Mouse (Mus musculus) T-helper 1 cell (primary cell): ENCODE data around the gene Cdip1.

ENCODE experiments used
- in situ Hi-C: fragments of 300-600 bp; cut with MboI, MseI; formaldehyde crosslinking; loops from one replicate; pipeline ENCODE4 v1.15.1; 2025; ENCODE audit warnings: high pct_unique_total_duplicates

Cdip1 gene

DNA sequence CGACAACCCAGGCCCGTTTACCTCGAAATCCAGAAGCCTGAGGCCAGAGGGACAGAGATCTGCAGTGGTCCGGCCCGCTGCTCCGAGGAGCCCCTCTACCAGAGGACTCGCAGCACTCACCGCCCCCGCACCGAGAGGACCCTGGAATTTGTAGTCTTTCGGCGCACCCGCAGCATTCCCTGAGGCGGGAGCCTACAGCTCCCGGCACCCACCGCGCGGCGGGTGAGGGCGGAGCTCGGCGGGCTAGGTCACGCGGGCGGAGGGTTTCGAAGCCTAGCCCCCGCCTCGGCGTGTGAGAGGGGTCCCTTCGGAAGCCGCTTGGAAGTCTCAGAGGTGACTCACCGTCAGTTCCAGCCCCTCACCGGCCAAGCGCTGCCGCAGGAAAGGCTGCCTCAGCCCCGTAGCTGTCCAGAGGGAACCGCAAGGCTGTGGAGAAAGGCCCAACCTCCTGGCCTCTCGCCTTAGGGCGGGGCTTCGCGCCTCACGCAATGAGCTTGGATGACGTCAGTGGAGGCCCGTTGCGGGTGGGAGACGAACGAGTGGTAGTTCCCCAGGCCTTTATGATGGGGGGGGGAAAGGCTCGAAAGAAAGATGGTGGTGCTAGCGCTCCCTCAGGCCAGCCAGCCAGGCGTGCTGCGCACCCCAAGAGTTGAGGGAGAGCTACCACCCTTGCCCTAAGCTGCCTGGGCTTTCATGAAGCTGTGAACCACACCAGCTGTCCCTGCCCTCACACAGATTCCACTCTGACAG lies at the start of gene Cdip1:
Gene Cdip1 (minus strand): TSS at position 483 of the 750 bp plus-strand sequence.
- in situ Hi-C loops: loop anchor here (5.0 to 10.0 kb wide), 3 partner anchors 92 to 355 kb away; partner anchors contain the start of genes Sec14l5 and Ubald1

DNA sequence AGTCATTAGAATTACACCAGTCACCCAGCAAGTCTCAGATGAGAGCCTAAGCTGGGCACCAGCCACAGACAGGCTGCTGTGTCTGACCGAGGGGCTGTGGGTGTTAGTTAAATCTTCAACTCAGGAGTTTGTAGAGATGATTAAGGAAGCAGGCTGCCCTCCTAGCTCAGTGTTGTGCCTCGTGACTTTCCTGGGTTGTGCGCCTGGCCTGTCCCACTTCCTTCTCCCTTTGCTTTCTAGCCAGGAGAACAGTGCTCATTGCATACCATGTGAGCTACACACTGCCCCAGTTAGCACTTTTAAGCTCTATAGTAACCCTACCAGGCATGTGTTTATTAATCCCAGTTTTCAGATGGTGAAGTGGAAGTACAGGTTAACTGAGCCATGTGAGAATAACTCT lies 49.5 kb upstream of the Cdip1 start:
- in situ Hi-C loops: no loop called here

DNA sequence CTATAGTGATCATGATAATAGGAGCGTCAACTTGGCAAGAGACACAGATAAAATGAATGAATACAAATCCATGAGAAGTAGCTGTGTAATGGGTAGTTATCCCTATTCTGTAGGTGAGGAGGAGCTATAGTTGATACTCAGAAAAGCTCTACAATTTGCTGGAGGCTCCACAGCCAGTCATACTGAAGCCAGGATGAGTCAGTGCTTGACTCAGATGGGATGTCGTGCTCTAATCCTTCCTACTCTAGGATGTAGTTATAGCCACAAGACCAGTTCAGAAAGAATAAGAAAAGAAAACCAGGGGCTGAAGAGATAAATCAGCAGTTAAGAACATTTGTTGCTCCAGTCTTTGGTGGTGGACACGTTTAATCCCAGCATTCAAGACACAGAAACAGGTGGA lies 47.5 kb upstream of the Cdip1 start:
- in situ Hi-C loops: no loop called here

DNA sequence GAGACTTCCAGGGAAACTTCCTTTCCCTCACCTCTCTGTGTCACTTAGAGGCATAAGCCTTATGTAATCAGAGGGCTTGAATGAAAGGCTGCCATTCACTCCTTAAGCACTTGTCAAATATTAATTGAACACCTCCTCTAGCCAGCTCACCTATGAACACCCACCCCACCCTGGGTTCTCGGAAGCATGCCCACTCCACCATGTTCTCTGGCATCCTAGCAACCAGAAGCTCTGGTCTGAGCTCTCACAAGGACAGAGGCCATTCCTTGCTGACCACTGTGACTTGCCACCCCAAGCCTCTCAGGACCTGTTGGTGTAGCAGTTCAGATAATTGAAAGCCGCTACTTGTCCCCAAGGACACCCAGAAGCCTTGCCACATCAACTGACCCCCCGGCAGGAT lies 45.1 kb upstream of the Cdip1 start, which contains the start of gene 4930562C15Rik:
Gene 4930562C15Rik (plus strand): TSS at position 226 of the 400 bp plus-strand sequence.
- in situ Hi-C loops: no loop called here

DNA sequence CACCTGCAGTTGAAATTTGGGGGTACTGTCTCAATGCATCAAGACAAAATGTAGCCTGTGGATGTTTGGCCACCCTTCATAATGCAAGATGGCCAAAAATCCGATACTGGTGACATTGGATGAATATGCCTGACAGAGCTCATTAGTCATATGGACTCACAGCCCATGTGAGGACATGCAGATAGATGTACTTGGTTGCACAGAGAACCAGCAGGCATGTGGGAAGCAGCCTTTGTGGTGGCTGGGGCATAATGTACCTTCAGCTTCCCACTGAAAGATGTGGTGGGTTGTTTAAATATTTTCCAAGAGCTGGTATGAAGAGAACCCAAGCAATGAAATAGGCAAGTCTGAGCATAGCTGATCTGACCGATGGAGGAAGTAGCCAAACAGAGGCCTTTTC lies 43.8 kb upstream of the Cdip1 start:
- in situ Hi-C loops: no loop called here

DNA sequence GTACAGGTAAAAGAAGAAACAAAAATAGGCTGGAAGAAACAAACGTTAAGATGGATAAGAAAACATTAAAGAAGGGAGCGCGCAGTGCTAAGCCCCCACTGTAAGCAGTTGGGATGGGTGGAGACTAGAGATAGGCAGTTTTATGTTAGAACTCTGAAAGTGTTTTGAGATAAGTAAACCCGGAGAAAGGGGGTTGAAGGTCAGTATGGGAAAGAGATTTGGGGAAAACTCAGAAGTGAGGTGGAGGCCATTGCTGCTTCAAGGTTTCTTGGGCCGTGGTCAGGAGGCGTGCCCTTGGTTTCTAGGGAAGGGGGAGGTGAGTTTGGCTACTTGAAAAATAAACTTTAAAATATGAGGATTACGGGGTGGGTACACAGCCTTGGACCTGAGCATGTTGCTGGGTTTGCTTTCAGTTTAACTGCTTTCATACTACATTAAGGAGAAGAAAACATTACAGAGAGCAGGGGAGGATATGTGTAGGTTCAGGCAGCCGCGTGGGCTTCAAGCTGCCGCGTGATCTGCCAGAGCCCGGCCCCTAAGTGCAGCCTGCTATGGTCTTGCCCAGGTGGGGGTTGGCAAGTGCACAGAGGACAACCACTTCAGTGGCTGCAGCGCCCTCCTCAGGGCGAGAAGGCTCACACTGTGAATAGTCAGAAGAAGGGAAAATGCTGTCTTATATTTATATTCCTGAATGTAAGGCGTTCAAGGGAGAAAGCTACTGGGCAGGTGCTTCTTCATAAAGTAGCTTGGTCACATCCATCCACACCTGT lies 41.7 kb upstream of the Cdip1 start:
- in situ Hi-C loops: no loop called here

DNA sequence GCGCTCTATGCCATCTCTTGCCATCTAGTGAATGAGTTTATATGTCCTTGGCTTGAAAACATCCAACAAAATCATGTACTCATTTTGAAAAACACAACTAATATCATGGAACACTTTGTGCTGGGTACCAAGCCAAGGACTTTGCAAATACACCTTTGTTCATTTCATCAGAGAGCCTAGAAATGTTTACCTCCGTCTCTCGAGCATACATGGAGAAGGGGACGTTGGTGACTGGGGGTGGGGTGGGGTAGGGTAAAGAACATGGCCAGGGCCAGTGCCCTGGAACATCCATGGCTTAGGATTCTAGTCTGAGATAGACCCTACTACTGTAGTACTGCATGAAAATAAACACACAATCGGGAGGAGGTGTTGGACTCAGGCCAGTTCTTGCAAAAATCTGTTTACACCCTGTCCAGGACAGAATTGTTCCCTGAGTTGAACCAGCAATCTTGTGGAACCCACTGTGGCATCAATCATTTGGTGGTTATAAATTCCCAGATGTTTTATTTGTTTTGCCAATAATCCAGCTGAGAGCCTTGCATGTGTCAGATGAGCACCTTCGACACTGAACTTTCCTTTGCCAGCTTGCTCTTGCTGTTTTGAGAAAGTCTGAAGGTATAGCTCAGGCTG lies 39.3 kb upstream of the Cdip1 start:
- in situ Hi-C loops: loop anchor here (10.0 kb wide), 1 partner anchor 925 kb away; no protein-coding TSS in a partner anchor

DNA sequence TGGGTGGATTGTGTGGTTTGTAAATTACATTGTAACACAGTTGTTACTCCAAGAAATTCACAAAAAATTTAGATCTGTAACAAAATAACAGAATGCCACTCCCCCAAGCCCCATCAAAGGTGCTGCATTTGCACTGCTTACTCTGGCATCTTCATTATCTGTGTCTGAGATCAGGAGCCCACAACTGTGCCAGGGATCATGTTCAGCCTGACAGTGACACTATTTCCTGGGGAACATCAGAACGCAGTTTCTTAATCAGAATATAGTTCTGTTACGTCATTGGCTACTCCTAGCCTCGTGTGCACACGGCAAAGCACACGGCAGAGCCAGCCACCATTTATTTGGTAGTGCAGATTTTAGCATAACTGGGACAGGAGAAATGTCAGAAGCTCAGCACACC lies 37.5 kb upstream of the Cdip1 start:
- in situ Hi-C loops: loop anchor here (10.0 kb wide), 1 partner anchor 927 kb away; no protein-coding TSS in a partner anchor

DNA sequence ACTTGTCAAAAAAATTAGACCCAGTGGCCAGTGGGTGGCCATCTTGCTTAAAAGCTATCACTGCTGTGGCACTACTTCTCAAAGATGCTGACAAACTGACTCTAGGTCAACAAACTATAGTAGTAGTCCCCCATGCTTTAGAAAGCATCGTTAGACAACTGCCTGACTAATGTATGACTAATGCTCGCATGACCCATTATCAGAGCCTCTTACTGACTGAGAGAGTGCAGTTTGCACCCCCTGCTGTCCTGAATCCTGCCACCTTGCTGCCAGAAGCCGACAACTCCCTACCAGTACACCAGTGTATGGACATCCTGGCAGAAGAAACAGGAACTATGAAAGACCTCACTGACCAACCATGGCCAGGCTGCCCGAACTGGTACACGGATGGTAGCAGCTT lies 34.4 kb upstream of the Cdip1 start:
- in situ Hi-C loops: loop anchor here (5.0 to 10.0 kb wide), 2 partner anchors 47 to 930 kb away; no protein-coding TSS in a partner anchor

DNA sequence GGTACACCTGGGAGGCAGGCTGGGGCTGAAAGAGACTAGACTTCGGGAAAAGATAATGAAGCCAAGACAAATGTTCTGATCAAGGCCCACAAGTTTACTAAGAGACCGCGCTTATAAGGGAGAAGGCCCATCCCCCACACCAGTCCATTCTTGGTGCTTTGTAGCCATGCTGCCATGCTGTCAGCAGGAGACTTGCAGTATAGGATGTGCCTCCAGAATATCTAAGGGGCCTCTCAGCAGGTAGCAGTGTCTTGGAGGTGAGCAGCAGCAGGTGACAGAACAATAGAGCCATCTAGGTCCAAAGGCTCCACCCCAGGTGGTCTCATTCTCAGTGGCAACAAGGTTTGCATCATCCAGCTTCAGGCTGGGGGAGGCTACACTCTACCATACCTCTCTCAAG lies 28.3 kb upstream of the Cdip1 start:
- in situ Hi-C loops: no loop called here

DNA sequence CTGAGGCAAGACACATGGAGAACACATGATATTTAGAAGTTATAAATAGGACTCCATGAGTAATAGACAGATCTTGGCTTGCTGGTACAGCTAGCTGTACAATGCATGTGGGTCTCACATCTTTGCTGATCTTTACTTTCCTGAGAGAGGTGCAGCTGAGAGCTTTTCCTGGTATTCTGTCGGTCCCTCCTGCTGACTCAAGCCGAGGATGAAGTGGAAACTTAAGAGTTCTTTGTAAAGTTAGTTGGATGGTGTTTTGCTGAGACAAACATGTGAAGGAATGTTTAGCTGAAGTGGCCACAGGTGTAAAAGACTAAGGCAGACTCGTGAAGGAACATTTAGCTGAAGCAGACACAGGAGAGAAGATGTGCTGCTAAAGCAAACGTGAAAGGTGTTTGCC lies 6.5 kb upstream of the Cdip1 start:
- in situ Hi-C loops: no loop called here

DNA sequence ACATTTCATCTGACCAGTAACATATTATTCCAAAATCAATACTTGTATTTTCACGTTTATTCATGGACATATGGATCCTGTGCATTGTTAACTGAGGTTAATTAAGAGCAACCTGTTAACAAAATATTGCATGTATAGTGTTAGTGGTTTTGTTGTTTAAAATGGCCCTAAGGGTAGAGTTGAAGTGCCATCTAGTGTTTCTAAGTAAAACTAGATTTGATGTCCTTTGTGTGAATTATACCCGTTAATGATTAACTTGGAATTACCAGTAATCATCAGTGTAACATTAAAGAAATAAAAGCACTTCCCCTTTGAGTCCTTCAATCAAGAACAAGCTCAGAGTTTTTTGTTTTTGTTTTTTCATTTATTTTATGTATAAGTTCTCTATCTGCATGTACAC lies 1.2 kb upstream of the Cdip1 start:
- in situ Hi-C loops: no loop called here

DNA sequence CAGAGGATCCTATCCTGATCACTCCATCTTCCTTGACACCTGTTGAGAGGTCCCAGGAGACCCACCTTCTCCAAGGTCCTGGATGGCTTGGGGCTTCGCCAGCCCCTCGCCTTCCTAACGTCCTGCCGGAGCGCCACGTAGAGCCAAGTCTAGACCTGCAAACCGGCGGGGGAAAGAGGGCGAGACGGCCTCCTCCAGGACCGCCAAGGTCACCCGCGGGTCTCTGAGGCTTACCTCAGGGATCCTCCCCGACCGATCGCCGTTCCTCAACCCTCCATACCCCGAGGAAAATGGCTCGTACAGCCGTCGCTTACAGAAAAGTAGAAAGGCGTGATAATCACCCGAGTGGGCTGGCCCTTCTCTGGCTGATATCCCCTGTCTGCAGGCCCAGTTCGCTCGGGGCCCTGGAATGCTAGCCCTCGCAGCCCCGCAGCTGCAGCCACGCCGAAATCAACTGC lies 752 bp downstream of the Cdip1 start:
- in situ Hi-C loops: loop anchor here (5.0 to 10.0 kb wide), 3 partner anchors 93 to 355 kb away; partner anchors contain the start of genes Sec14l5 and Ubald1

DNA sequence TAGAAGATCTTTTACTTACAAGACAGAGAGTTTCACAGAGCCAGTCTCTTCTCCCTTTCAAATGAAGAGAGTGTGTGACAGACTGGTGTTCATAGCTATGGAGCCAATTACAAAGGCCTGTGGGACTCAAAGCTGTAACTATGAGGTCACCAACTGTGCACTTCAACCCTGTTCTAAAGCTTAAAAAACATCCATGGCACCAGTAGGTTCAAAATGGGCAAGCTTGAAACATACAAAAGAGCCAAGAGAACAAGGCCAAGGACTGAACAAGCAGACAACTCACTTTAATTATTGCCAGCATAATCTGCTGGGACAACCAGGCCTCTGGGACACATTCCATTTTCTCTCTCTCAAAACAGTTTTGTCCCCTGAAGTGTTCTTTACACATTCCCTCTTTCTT lies 1.9 kb downstream of the Cdip1 start:
- in situ Hi-C loops: loop anchor here (5.0 to 10.0 kb wide), 3 partner anchors 94 to 357 kb away; partner anchors contain the start of genes Sec14l5 and Ubald1

DNA sequence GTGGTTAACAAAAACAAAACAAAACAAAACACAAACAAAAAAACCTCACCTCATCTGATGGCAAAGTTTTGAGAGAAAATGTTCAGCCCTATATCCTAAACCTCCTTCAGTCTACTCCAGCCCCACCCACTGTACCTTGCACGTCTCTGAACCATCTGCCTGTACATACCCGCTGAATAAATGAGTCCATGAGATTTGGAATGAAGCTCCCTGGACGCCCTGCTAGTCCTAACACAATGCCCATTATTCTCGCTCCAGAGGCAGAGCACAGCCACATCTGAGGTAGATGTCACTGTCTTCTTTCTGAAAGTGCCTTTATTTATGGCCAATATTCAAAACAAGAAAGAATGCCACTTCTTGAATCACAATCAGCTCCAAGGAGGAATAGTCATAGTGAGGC lies 4.4 kb downstream of the Cdip1 start:
- in situ Hi-C loops: loop anchor here (5.0 to 10.0 kb wide), 3 partner anchors 97 to 359 kb away; partner anchors contain the start of genes Sec14l5 and Ubald1

DNA sequence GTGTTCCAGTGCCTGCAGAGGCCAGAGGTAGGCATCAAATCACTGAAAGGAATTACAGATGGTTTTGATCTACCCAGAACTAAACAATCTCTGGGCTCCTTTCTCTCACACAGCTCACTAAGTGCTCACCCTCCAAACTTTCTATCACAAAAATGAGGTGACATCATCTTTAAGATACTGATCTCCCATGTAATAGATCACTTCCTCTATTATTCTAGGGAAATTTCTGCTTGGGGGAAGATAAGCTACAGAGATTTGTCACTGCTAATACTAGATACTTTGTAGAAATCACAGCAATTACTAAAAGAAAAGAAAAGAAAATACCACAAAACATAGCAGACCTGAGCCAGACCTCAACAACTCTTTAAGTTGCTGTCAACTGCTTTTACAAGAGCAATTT lies 7.6 kb downstream of the Cdip1 start:
- in situ Hi-C loops: loop anchor here (10.0 kb wide), 1 partner anchor 362 kb away; the partner anchor contains the start of gene Sec14l5

DNA sequence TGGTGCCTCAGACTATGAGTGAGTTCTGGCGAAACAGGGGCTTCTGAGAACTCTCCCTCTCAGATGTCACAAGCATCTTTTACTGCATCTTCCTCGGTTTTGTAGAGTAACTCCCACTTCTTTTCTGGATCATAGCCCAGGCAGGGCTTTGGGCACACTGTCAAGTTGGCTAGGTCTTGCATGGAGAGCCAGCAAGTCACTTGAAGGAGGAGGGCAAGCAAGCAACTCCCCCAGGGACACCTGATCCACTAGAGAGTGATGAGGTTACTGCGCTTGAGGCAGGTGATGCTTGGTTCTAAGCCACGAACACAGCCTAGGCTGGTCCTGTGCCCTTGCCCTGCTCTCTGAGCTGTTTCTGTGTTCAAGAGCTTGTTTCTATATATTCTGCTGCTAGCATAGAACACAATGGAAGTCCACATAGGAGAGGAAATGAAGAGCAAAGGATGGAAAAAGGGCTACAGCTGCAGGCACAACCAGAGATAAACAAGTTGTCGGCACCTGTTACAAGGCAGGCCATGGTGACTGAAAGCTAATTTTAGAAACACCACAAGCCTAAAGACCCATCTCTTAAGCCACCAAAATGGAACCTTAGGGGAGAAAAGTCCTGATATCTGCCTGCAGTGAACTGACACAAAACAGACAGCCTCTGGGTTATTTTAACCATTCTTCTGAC lies 8.4 kb downstream of the Cdip1 start:
- in situ Hi-C loops: loop anchor here (10.0 kb wide), 1 partner anchor 363 kb away; the partner anchor contains the start of gene Sec14l5

DNA sequence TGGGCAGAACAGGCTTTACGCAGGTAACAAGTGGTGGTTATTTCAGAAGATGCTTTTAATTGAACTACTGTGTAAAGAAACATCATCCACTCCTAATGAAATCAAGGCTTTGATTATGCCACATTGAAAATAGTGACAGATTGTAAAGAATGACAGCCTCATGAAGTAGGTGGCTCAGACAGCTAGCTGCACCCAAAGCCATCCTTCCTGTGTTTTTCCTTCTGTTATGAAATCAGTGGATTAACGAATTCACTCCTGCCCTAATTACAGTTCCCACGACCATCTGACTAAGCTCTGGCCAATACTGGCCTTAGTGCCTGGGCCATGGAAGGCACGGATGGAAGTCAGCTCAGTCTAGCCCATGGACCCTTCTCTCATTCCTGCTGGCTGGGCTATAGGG lies 11.2 kb downstream of the Cdip1 start:
- in situ Hi-C loops: loop anchor here (5.0 kb wide), 1 partner anchor 43 kb away; no protein-coding TSS in a partner anchor

DNA sequence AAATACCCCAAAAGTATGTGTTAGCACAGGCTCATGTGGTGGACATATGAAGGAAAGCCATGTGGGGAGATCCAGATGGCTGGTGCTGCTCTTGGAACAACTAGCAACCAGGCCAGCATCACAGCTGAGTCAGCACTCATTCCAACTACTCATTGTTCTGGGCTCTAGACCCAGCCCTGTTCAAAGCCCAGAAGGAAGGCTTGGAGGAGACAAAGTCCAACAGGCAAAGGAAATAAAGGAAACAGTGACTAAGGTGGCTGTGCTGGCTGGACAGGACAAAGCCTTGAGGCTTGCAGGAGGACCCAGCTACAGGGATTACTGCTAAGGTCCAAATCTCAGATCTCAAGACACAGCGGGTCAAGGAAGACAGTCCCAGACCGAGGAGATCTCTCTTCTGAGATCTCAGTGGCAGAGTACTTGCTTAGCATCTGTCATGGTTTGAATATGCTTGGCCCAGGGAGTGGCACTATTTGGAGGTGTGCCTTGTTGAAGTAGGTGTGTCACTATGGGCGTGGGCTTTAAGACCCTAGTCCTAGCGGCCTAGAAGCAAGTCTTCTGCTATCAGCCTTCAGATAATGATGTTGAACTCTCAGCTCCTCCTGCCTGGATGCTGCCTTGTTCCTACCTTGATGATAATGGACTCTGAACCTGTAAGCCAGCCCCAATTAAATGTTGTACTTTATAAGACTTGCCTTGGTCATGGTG lies 12.0 kb downstream of the Cdip1 start:
- in situ Hi-C loops: loop anchor here (5.0 kb wide), 1 partner anchor 44 kb away; no protein-coding TSS in a partner anchor
